8 mouse cellular contexts compared by ENCODE assay signal in genomic region chr14:21984757-21985425, GRCm38 (mm10). TPM values are rescaled to one million over a fixed set of nuclear protein-coding genes. Genes with fewer than 3 reads are reported as not detected.
A peak's percentile ranks its signal among the peaks of the same experiment; 100 is the strongest.
DNase-seq lines count a peak whose midpoint lies in the region; ATAC-seq and TF ChIP-seq lines count a peak whose summit lies in the region.

No protein-coding gene starts in this region.

- peaks cover 47% of the 10 kb centered on the region for H3K27me3 ChIP-seq in heart, embryonic 14.5 days (ENCODE audit: control insufficient read depth, insufficient read depth, low read length)
- H3K27me3 ChIP-seq in testis, adult 2 months (ENCODE audit: control insufficient read depth, insufficient read depth, low read length) = peaks cover 3% of the 10 kb centered on the region

- TF ChIP-seq POLR2A in testis, adult 2 months (IDR thresholded peaks at IDR 0.05; ENCODE audit: control insufficient read depth, low read depth, low read length) = no peak

- 8% methylated on average over 49 of the region's 49 CpGs for WGBS in heart, embryonic 14.5 days

- peak; percentile 15 to 24 for DNase-seq in cerebellum, postnatal 25 days
- peak; percentile 80 for DNase-seq in embryo, embryonic 9.5 days (ENCODE audit: extremely low spot score)
- DNase-seq in kidney, postnatal 10 days = peak; percentile 74
- peak; percentile 72 for DNase-seq in lung, postnatal 36 days
- DNase-seq in left cerebral cortex, adult 11 months (ENCODE audit: low spot score) = no peak

- 0 out of 4 replicates have a peak overlapping the region, but pooled peaks of 1 of the 2 experiments have one; percentile 6 for H3K27ac ChIP-seq in heart, embryonic 14.5 days (replicated peaks in 1 of 2; ENCODE audit: control insufficient read depth in 1 of 2, insufficient read depth in 1 of 2, low read depth in 2 of 2, low read length in 2 of 2)
- H3K27ac ChIP-seq in testis, adult 2 months (ENCODE audit: control insufficient read depth, insufficient read depth, low read depth, low read length) = no peak overlapping the region

- H3K9me3 ChIP-seq in heart, embryonic 14.5 days (ENCODE audit: control insufficient read depth, low read length) = no peaks in the 10 kb centered on the region

- peak overlapping the region; percentile 57 to 69 for H3K4me3 ChIP-seq in heart, embryonic 14.5 days (ENCODE audit: control insufficient read depth in 1 of 2, insufficient read depth in 1 of 2, low read depth in 1 of 2, low read length in 2 of 2)
- peak overlapping the region; percentile 5 for H3K4me3 ChIP-seq in testis, adult 2 months (ENCODE audit: control insufficient read depth, low read depth, low read length)

- H3K36me3 ChIP-seq in heart, embryonic 14.5 days (ENCODE audit: control insufficient read depth, insufficient read depth, low read length) = no peaks in the 10 kb centered on the region
- H3K36me3 ChIP-seq in testis, adult 2 months (ENCODE audit: control insufficient read depth, insufficient read depth, low read length) = no peaks in the 10 kb centered on the region

- H3K4me2 ChIP-seq in heart, embryonic 14.5 days (ENCODE audit: low read length) = peak overlapping the region; percentile 90

- TF ChIP-seq CTCF in testis, adult 2 months (IDR thresholded peaks at IDR 0.05; ENCODE audit: control insufficient read depth, insufficient read depth, insufficient replicate concordance, low read depth, low read length) = no peak

- no peak for ATAC-seq in cerebellum, adult (ENCODE audit: insufficient number of reproducible peaks, low FRiP score, low TSS enrichment)
- no peak for ATAC-seq in heart, embryonic 14.5 days (ENCODE audit: insufficient number of reproducible peaks, insufficient read depth, low FRiP score, low read depth)

- H3K9ac ChIP-seq in heart, embryonic 14.5 days (ENCODE audit: low read length) = peak overlapping the region; percentile 67

- peaks cover 16 to 42% of the 10 kb centered on the region in 2 experiments for H3K4me1 ChIP-seq in heart, embryonic 14.5 days (ENCODE audit: control insufficient read depth in 2 of 2, insufficient read depth in 2 of 2, low read length in 2 of 2)
- H3K4me1 ChIP-seq in testis, adult 2 months (ENCODE audit: control insufficient read depth, insufficient read depth, low read length) = peaks cover 37% of the 10 kb centered on the region

RNA-seq across cellular contexts. Expression of gene Zfp503, which starts 4.5 kb away (rescaled TPM):
- polyA plus RNA-seq in heart, embryonic 14.5 days (2014; fragmentation: Nextera tagmentation; extraction: Ambion mirVana) = 0.67 and 1.6 TPM in 2 replicates
- polyA plus RNA-seq in testis, adult 2 months (2012; rRNA removed) = 0.43 and 1.4 TPM in 2 replicates

RNA-seq across cellular contexts. Expression of gene Lrmda, which starts 34.6 kb away (rescaled TPM):
- polyA plus RNA-seq in heart, embryonic 14.5 days (2014; fragmentation: Nextera tagmentation; extraction: Ambion mirVana) = 0.95 and 1.2 TPM in 2 replicates
- 1.6 and 2.1 TPM in 2 replicates for polyA plus RNA-seq in testis, adult 2 months (2012; rRNA removed)
